Mouse (Mus musculus) midbrain, embryonic 15.5 days (tissue): ENCODE measurements around the gene Vps36. TPM values are rescaled to one million over a fixed set of nuclear protein-coding genes. Genes with fewer than 3 reads are reported as not detected.
A peak's percentile ranks its signal among the peaks of the same experiment; 100 is the strongest.

Source experiments
- ATAC-seq: fragments of 200-750 bp; cut with Nextera tagmentation; replicated peaks from 2 replicates; pipeline ENCODE4 v1.8.0; 2017; ENCODE audit warnings: moderate TSS enrichment
- H3K27ac ChIP-seq: fragments of 300-500 bp; sonication (generic); 2 replicates; pipeline ENCODE4 v1.5.1; 2015; ENCODE audit warnings: mild to moderate bottlenecking, inconsistent platforms
- H3K27me3 ChIP-seq: fragments of 300-500 bp; sonication (generic); replicated peaks from 2 replicates; pipeline ENCODE4 v1.6.1; 2015; ENCODE audit warnings: inconsistent platforms
- H3K36me3 ChIP-seq: fragments of 300-500 bp; sonication (generic); replicated peaks from 2 replicates; pipeline ENCODE4 v1.6.1; 2015; ENCODE audit warnings: inconsistent platforms
- H3K4me1 ChIP-seq: fragments of 300-500 bp; sonication (generic); 2 replicates; pipeline ENCODE4 v1.6.1; 2015; ENCODE audit warnings: inconsistent platforms
- H3K4me2 ChIP-seq: fragments of 300-500 bp; sonication (generic); 2 replicates; pipeline ENCODE4 v1.6.1; 2015; ENCODE audit warnings: inconsistent platforms, mild to moderate bottlenecking, moderate library complexity
- H3K4me3 ChIP-seq: fragments of 300-500 bp; sonication (generic); 2 replicates; pipeline ENCODE4 v1.5.1; 2015; ENCODE audit warnings: mild to moderate bottlenecking, inconsistent platforms
- H3K9ac ChIP-seq: fragments of 300-500 bp; sonication (generic); 2 replicates; pipeline ENCODE4 v1.6.1; 2015; ENCODE audit warnings: mild to moderate bottlenecking, inconsistent platforms
- H3K9me3 ChIP-seq: fragments of 300-500 bp; sonication (generic); 2 replicates; pipeline ENCODE4 v1.6.1; 2016; ENCODE audit warnings: inconsistent platforms
- WGBS: fragments of 180-500 bp; shearing (Covaris S2); methylation state at CpG from one replicate; pipeline ENCODE4 v1.1.7; 2015; ENCODE audit warnings: mixed read lengths; 5-methylcytosine and 5-hydroxymethylcytosine counted together
- polyA plus RNA-seq: library from polyadenylated mRNA; unstranded; fragments of >200 nt; fragmentation: Nextera tagmentation; extraction: Ambion mirVana; gene quantifications from 2 replicates; pipeline ENCODE4 v1.2.1, GENCODE M21; 2015

Gene Vps36
- polyA plus RNA-seq, 1 experiment from 2014 or later: 42.3 TPM

GRCm38 (mm10) chr8:22169167-22169566, 23.4 kb upstream of the Vps36 start:
- Histone ChIP-seq H3K4me3 (no peak overlapping the region), H3K4me2 (no peak overlapping the region), H3K27ac (no peak overlapping the region), H3K36me3 (no peaks in the 10 kb centered on the region), H3K4me1 (peaks cover 14% of the 10 kb centered on the region), H3K27me3 (no peaks in the 10 kb centered on the region), H3K9me3 (no peaks in the 10 kb centered on the region), H3K9ac (no peak overlapping the region)
- WGBS: 91% methylated on average over 5 of the region's 5 CpGs
- ATAC-seq: no peak

DNA sequence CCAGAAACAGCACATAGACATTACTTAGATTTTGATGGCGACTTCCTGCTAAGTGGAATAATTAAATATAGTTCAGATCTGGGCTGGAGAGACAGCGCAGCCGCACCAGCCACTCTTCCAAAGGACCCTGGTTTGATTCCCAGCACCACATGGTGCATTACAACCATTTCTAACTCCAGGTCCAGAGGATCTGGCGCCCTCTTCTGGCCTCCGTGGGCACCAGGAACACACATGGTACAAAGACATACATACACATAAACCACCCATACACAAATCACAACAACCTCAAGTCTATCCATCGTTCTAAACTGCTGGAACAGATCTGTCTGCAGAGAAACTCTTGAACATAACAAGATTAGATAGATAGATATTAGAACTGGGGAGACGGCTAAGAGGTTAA, 16.6 kb upstream of the Vps36 start:
- Histone ChIP-seq H3K27ac (no peak overlapping the region), H3K9ac (no peak overlapping the region), H3K4me2 (no peak overlapping the region), H3K9me3 (no peaks in the 10 kb centered on the region), H3K4me1 (no peaks in the 10 kb centered on the region), H3K27me3 (no peaks in the 10 kb centered on the region), H3K36me3 (0 out of 2 replicates have a peak, but pooled peaks cover 5% of the 10 kb centered on the region), H3K4me3 (no peak overlapping the region)
- ATAC-seq: no peak
- WGBS: 97% methylated on average over 7 of the region's 7 CpGs

DNA sequence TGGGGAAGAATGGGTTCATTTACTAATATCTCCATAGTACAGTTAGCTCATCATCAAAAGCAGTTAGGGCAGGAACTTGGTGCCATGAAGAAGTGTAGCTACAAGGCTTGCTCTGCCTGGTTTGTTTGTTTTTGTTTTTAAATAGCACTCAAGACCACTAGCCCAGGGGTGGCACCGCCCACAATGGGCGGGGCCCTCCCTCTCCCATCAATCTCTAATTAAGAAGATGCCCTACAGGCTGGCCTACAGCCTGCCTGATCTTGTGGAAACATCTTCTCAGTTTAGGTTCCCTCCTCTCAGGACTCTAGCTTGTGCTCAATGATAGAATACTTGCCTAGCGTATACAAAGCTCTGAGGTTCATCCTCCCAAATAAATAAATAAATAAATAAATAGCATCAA, 7.7 kb upstream of the Vps36 start:
- H3K9me3 ChIP-seq: no peaks in the 10 kb centered on the region
- ATAC-seq: peak; percentile 38
- peak overlapping the region; percentile 91 for H3K4me3 ChIP-seq
- peak overlapping the region; percentile 84; the same call in 1 of the 2 replicates for H3K27ac ChIP-seq
- under 1% methylated on average over 3 of the region's 3 CpGs for WGBS
- H3K4me1 ChIP-seq: peaks cover 8% of the 10 kb centered on the region
- H3K27me3 ChIP-seq: no peaks in the 10 kb centered on the region
- H3K9ac ChIP-seq: peak overlapping the region; percentile 68; the same call in 1 of the 2 replicates
- H3K4me2 ChIP-seq: peak overlapping the region; percentile 90
- no peaks in the 10 kb centered on the region for H3K36me3 ChIP-seq

- H3K4me2 ChIP-seq: peak within 1 kb of the TSS; percentile 90
- 2% methylated on average over 63 of the region's 63 CpGs for WGBS
- peak within 1 kb of the TSS; percentile 68 for H3K9ac ChIP-seq
- H3K27me3 ChIP-seq: no peaks in the 10 kb centered on the region
- H3K27ac ChIP-seq: peak within 1 kb of the TSS; percentile 84
- peak within 1 kb of the TSS; percentile 91 for H3K4me3 ChIP-seq
- ATAC-seq: peak; percentile 99
- no peaks in the 10 kb centered on the region for H3K9me3 ChIP-seq
- H3K4me1 ChIP-seq: peaks cover 8% of the 10 kb centered on the region
- H3K36me3 ChIP-seq: no peaks in the 10 kb centered on the region
These were observed 6.9 kb upstream of the Vps36 start, which contains the start of gene Ckap2 for GRCm38 (mm10) chr8:22185431-22186397. TSS of gene Ckap2 (minus strand) at chr8:22185819.

DNA sequence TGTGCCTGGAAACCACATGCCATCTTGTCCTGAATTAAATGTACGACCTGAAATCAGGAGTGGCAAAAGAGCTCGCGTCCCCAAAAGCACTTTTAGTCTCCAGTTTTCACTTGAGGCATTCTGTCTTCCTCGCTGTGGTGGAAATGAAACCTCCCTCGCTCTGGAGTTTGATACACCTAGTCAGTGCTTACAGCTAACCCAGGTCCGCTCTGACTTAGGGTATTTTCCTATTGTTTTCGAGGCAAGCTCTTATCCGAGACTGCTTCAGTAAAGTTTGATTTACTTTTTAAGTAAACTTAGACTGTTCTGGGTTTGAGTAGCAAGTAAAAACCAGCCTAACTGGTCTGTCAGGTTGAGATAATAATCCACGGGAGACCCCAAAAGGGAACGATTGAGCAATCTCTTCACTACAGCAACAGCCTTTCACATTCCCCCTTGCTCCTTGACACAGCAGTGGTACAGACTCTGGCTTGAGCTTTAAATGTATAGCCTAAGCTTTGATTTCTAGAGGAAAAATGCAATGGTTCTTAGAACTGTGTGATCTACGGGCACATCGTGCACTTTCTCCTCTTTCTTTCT, 912 bp downstream of the Vps36 start:
- peak overlapping the region; percentile 98 for H3K9ac ChIP-seq
- peak overlapping the region; percentile 71 for H3K4me2 ChIP-seq
- peak overlapping the region; percentile 99 for H3K27ac ChIP-seq
- H3K9me3 ChIP-seq: no peaks in the 10 kb centered on the region
- WGBS: 14% methylated on average over 12 of the region's 12 CpGs
- ATAC-seq: peak; percentile 59; the same call in 1 of the 2 replicates
- no peaks in the 10 kb centered on the region for H3K36me3 ChIP-seq
- peaks cover 17% of the 10 kb centered on the region for H3K4me1 ChIP-seq
- H3K4me3 ChIP-seq: peak overlapping the region; percentile 96
- no peaks in the 10 kb centered on the region for H3K27me3 ChIP-seq

GRCm38 (mm10) chr8:22197914-22198313, 5.3 kb downstream of the Vps36 start:
- 94% methylated on average over 6 of the region's 6 CpGs for WGBS
- Histone ChIP-seq H3K9ac (no peak overlapping the region), H3K27ac (no peak overlapping the region), H3K4me3 (no peak overlapping the region), H3K9me3 (no peaks in the 10 kb centered on the region), H3K36me3 (peaks cover 17% of the 10 kb centered on the region), H3K4me1 (peaks cover 17% of the 10 kb centered on the region), H3K4me2 (no peak overlapping the region), H3K27me3 (no peaks in the 10 kb centered on the region)
- no peak for ATAC-seq

DNA sequence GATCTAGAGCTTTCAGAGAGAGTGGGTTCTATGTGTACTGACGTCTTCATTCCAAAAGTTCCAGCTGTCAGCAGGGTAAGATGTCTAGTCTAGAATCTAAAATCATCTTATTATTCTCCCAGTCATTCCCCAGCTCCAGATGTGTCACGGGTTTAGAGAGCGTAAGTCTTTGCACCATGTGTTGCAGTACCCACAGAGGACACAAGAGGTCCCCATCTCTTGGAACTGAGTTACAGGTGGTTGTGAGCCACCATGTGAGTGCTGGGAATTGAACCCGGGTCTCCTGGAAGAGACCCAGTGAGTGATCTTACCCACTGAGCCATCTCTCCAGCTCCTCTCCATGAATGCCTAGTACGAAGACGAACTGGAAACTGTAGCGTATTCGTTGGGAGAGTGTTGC, 6.9 kb downstream of the Vps36 start:
- Histone ChIP-seq H3K4me3 (no peak overlapping the region), H3K9me3 (no peaks in the 10 kb centered on the region), H3K4me2 (no peak overlapping the region), H3K9ac (no peak overlapping the region), H3K36me3 (peaks cover 17% of the 10 kb centered on the region), H3K27me3 (no peaks in the 10 kb centered on the region), H3K27ac (no peak overlapping the region), H3K4me1 (peaks cover 6% of the 10 kb centered on the region)
- 98% methylated on average over 8 of the region's 8 CpGs for WGBS
- no peak for ATAC-seq

- Histone ChIP-seq H3K27ac (no peak overlapping the region), H3K27me3 (no peaks in the 10 kb centered on the region), H3K4me1 (no peaks in the 10 kb centered on the region), H3K4me2 (no peak overlapping the region), H3K9ac (no peak overlapping the region), H3K36me3 (peaks cover 20% of the 10 kb centered on the region), H3K4me3 (no peak overlapping the region), H3K9me3 (no peaks in the 10 kb centered on the region)
- WGBS: 86% methylated on average over 4 of the region's 4 CpGs
- no peak for ATAC-seq
These were observed 14.9 kb downstream of the Vps36 start for GRCm38 (mm10) chr8:22207535-22207934.

DNA sequence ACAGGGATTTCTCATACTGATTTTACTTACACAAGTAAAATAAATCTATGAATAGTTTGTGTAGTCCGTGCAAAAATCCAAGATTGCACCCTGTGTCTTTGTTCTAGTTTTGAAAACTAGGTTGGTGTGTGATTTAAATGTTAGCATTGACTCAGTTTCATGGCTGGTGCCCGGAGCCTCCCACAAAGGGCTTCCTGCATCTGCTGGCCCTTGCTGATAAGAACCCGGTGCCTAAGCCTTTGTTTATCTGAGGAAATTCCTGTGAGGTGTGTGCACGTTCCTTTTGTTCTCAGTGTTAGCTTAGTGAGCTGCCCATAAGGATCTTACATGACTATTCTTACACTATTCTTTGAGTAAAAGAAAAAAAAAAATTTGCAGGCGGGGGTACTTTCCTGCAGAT, 16.4 kb downstream of the Vps36 start:
- Histone ChIP-seq H3K36me3 (peaks cover 25% of the 10 kb centered on the region), H3K9me3 (no peaks in the 10 kb centered on the region), H3K4me2 (no peak overlapping the region), H3K27ac (no peak overlapping the region), H3K4me3 (no peak overlapping the region), H3K27me3 (no peaks in the 10 kb centered on the region), H3K9ac (no peak overlapping the region), H3K4me1 (no peaks in the 10 kb centered on the region)
- no peak for ATAC-seq
- WGBS: 60% methylated on average over 5 of the region's 5 CpGs

DNA sequence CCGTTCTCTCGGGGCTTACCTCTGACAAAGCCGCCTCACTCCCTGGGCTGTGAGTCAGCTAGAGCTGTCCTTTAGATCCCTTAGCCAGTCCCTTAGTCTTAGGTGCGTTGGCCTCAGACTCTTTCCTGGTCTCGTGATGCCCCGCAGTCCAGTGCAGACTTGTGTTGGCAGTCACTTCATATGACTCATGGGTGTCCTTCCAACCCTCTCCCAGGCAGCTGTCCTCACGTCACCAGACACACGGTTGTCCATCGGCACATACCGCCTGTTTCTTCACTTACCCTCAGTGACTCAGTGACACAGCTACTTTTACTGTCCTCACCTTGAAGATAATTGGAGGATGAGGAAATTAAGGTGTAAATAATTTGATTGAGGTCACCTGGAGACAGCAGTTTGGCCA, 22.2 kb downstream of the Vps36 start:
- Histone ChIP-seq H3K4me3 (no peak overlapping the region), H3K27ac (no peak overlapping the region), H3K9me3 (no peaks in the 10 kb centered on the region), H3K9ac (no peak overlapping the region), H3K36me3 (peaks cover 40% of the 10 kb centered on the region), H3K27me3 (no peaks in the 10 kb centered on the region), H3K4me1 (no peaks in the 10 kb centered on the region), H3K4me2 (no peak overlapping the region)
- 98% methylated on average over 10 of the region's 10 CpGs for WGBS
- ATAC-seq: no peak

DNA sequence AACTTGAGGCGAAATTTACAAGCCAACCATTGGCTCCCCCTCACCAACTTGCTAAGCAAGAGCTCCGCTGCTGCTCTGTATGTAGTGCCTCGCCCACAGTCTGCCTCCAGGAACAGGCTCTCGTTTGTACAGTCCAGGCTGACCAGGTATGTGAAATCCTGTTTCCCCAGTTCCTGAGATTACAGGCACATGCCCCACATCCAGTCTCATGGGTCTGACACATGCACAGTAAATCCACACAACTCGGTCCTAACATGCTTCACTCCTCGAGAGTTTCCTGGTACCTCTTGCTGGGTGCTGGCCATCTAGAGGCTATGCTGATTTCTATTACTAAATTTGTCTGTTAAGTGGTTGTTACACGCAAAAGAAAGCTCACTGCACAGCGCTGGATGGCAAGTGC, 33.8 kb downstream of the Vps36 start:
- Histone ChIP-seq H3K36me3 (0 out of 2 replicates have a peak, but pooled peaks cover under 1% of the 10 kb centered on the region), H3K4me3 (no peak overlapping the region), H3K9me3 (no peaks in the 10 kb centered on the region), H3K27me3 (peaks cover 22% of the 10 kb centered on the region), H3K4me1 (peaks cover 9% of the 10 kb centered on the region), H3K9ac (no peak overlapping the region), H3K4me2 (no peak overlapping the region), H3K27ac (no peak overlapping the region)
- no peak for ATAC-seq
- WGBS: 72% methylated on average over 8 of the region's 8 CpGs

DNA sequence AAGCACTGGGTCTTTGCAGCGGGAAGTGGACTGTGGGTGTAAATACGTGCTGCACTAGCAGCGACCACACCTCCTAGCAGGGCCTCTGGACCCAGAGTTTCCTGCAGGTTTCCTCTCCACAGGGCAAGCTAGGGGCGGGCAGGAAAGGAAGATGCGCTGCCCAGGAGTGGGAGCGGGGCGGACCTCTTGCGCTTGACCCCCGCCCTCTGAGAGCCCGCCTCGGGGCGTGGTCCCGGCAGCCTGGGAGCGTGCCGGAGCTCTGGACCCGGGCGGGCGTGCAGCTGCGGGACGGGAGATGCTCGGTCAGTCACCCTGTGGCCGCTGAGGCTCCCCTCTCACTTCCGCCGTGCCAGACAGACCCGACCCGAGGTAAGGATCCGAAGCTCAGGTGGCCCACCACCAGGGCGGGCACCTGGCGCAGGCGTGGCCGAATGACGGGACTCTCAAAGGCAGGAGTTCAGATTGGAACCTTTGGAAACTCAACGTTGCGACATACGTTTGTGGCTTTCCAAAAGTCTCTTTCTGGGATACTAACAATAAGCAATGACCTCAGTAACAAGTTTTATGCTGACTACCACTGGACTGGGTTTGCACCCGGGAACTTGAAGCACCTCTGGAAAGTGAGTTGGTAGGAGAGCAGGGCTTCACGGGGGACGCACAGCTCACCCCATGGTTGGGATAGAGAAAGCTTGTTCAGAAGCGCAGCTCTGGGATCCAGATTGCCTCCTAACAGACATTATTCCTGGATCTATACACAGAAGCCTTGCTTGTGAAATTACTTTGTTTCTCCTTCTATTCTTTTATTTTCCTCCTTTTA, 34.7 kb downstream of the Vps36 start, which contains the start of gene Thsd1:
Gene Thsd1 (plus strand): TSS at position 253 of the 817 bp plus-strand sequence.
- H3K9ac ChIP-seq: peak within 1 kb of the TSS; percentile 54
- peak within 1 kb of the TSS; percentile 50 for H3K4me3 ChIP-seq
- peaks cover 22% of the 10 kb centered on the region for H3K27me3 ChIP-seq
- peak; percentile 82 for ATAC-seq
- peak within 1 kb of the TSS; percentile 96 for H3K4me2 ChIP-seq
- H3K9me3 ChIP-seq: no peaks in the 10 kb centered on the region
- peaks cover 9% of the 10 kb centered on the region for H3K4me1 ChIP-seq
- H3K27ac ChIP-seq: no peak within 1 kb of the TSS
- WGBS: under 1% methylated on average over 36 of the region's 39 CpGs
- no peaks in the 10 kb centered on the region for H3K36me3 ChIP-seq
